Mouse (Mus musculus) 3T3-L1 (cell line): Measurements from ENCODE around the gene Zmym5.
"Not testable (repeated sequence)": the region's sequence is repeated elsewhere in the genome, so short reads cannot be mapped to it uniquely, and the experiment has no call there.

Experiments
- DNase-seq: peaks from one replicate; pipeline ENCODE4 v3.0.0-alpha.2; 2015; ENCODE audit warnings: low read depth, low spot score

Gene Zmym5

GRCm38 (mm10) chr14:56777360-56778136 lies 34.0 kb downstream of the Zmym5 start:
- DNase-seq, result peak; percentile 44

GRCm38 (mm10) chr14:56776571-56777238 lies 34.8 kb downstream of the Zmym5 start:
- DNase-seq, result no peak

DNA sequence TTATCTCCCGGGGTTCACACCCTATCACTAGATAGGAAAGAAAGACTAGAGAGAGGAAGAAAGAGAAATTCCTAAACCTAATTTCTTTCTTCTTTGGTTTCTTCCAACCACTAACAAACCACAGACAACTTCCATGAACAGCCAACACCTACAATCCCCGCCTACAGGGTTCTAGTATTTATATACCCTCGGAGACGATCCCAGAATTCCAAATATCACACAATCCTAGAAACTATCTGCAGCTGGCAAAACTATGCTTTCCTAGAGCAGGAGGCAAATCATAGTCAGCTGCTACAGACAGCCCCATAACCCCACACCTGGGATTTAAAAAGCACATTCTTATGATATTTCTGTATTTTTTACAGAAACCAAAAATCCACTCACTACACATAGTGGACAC lies 36.1 kb downstream of the Zmym5 start:
- no peak for DNase-seq

DNA sequence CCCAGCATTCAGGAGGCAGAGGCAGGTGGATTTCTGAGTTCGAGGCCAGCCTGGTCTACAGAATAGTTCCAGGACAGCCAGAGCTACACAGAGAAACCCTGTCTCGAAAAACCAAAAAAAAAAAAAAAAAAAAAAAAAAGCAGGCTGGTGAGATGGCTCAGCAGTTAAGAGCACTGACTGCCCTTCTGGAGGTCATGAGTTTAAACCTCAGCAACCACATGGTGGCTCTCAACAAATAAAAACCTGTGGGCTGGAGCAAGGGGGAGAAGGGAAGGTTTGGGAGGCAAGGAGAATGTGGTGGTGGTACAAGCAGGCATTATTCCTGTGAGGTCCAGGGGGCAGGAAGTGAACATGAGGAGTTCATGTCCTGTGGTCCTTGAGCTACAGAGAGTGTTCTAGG lies 45.1 kb downstream of the Zmym5 start:
- not testable (repeated sequence) for DNase-seq

GRCm38 (mm10) chr14:56765117-56765516 lies 46.4 kb downstream of the Zmym5 start:
- not testable (repeated sequence) for DNase-seq

- DNase-seq, result no peak
Observed at GRCm38 (mm10) chr14:56751282-56751681, 60.2 kb downstream of the Zmym5 start.
